Mouse (Mus musculus): ENCODE data around the gene Emp3.

DNA sequence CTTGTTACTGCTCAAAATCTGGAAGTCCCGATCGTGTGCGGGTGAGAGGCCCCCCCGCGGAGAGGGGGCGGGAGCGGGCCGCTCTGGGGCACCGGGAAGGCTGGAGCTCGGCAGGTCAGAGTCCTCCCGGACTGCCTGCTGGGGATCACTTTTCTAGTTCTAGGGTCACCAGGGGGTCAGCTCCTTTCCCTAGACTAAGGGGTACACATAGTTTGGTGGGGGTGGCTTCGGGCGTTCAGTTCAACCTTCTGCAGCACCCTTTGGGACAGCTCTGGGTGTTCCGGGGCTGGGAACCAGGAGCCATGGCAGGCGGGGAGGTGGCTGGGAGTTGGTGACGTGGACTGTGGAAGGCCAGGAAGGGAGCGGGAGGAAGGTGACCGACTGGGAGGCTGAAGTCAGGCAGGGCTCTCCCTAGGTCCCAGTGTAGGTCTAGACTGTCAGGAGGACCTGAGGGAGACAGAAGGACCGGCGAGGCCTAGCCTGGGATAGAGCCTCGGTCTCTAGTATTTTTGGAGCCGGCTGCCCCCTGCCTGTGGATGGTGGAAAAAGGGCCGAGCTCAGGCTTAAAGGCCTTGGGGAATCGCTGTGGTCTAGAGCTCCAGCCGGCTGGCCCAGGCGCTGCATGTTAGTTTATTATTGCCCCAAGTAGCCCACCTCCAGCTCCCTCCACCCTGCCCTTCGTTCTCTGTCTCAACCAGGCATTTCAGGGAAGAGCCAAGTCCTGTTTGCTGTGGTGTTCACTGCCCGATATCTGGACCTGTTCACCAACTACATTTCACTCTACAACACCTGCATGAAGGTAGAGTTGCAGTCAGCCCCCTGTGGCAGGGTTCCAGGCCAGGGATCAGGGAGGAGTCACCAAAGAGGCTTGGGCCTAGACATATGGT is 47.9 kb downstream of the Emp3 start:
- TF ChIP-seq GATA1 (IDR thresholded peaks at IDR 0.05; ENCODE audit: borderline replicate concordance, low read length) (no peak), FLI1 (IDR thresholded peaks at IDR 0.05; ENCODE audit: low read length) (no peak)

Data from megakaryocyte, embryonic 14.5 days (primary cell).